Mouse (Mus musculus): ENCODE data around the gene Ankrd60.

DNA sequence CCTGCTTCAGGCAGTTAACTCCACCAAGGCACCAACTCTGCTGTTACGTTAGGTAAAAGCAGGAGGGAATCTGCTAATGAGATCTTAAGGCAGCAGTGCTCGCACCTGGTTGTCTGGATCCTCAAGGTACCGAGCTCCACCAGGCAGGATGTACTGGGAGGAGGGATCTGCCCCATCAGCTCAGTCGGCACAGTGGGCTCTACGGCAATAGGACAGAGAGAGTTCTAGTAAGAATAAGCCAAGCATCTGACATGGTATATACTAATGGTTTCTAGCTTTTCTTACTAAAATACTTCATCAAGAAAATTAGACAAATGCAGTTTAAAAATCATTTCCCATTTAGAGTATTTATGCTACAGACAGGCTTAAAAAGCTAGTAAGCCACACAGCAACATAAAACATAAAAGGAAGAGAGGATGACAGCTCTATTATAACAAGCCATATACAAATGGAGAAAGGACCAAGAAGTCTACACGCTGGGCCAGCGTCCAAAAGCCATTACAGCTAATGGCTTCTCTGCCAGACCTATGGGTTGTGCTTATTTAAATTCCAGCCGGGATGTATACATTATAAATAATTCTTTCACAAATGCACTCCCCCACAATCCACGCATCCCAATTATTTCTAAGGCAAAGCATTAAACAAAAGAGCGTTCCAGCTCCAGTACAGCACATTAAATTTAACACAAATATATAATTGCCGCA is 37.4 kb upstream of the Ankrd60 start:
- TF ChIP-seq MYB (IDR thresholded peaks at IDR 0.05; ENCODE audit: low read depth, low read length): no peak
- TF ChIP-seq POLR2A (IDR thresholded peaks at IDR 0.05; ENCODE audit: control insufficient read depth in 1 of 2, insufficient read depth in 1 of 2, low read depth in 1 of 2, low read length in 2 of 2, poor library complexity in 1 of 2): no peak
- no peak for TF ChIP-seq SMC3 (IDR thresholded peaks at IDR 0.05; ENCODE audit: low read depth, low read length)
- no peak for TF ChIP-seq MAX (IDR thresholded peaks at IDR 0.05; ENCODE audit: low read length)
- no peak for TF ChIP-seq MAZ (IDR thresholded peaks at IDR 0.05; ENCODE audit: low read depth, low read length)
- TF ChIP-seq CTCF (IDR thresholded peaks at IDR 0.05 in 2 of 3, conservative IDR thresholded peaks at IDR 0.05 in 1 of 3; ENCODE audit: control insufficient read depth in 1 of 3, insufficient read depth in 1 of 3, low read depth in 2 of 3, low read length in 3 of 3, poor library complexity in 1 of 3, severe bottlenecking in 1 of 3): no peak
- no peak for TF ChIP-seq POLR2AphosphoS2 (IDR thresholded peaks at IDR 0.05; ENCODE audit: low read length)
- TF ChIP-seq MEF2A (IDR thresholded peaks at IDR 0.05; ENCODE audit: extremely low read depth, insufficient replicate concordance, low read depth, low read length, poor library complexity, severe bottlenecking): no peak
- TF ChIP-seq KAT2A (conservative IDR thresholded peaks at IDR 0.05; ENCODE audit: low read depth, low read length): no peak

Measured in MEL (cell line).